Mouse (Mus musculus): ENCODE measurements around the gene Fbxw7.

Gene Fbxw7

GRCm38 (mm10) chr3:84814762-84815381 is at the start of gene Fbxw7:
TSS of gene Fbxw7 (plus strand) at chr3:84815268.
- DNase-seq (ENCODE audit: low spot score in 2 of 2), result no peak

- no peak for DNase-seq (ENCODE audit: low spot score in 2 of 2)
Observed at GRCm38 (mm10) chr3:84768940-84769339, 46.1 kb upstream of the Fbxw7 start.

GRCm38 (mm10) chr3:84769411-84769810 is 45.7 kb upstream of the Fbxw7 start:
- no peak for DNase-seq (ENCODE audit: low spot score in 2 of 2)

- DNase-seq (ENCODE audit: low spot score in 2 of 2), result no peak
Observed at GRCm38 (mm10) chr3:84770518-84770917, 44.5 kb upstream of the Fbxw7 start.

GRCm38 (mm10) chr3:84771980-84772379 is 43.1 kb upstream of the Fbxw7 start:
- DNase-seq (ENCODE audit: low spot score in 2 of 2), result no peak

GRCm38 (mm10) chr3:84774246-84775066 is 40.6 kb upstream of the Fbxw7 start:
- no peak for DNase-seq (ENCODE audit: low spot score in 2 of 2)

GRCm38 (mm10) chr3:84775067-84775423 is 40.0 kb upstream of the Fbxw7 start:
- DNase-seq (ENCODE audit: low spot score in 2 of 2), result no peak

- DNase-seq (ENCODE audit: low spot score in 2 of 2), result no peak
Observed at GRCm38 (mm10) chr3:84775577-84775976, 39.5 kb upstream of the Fbxw7 start.

GRCm38 (mm10) chr3:84776084-84776483 is 39.0 kb upstream of the Fbxw7 start:
- DNase-seq (ENCODE audit: low spot score in 2 of 2), result no peak

- no peak for DNase-seq (ENCODE audit: low spot score in 2 of 2)
Observed at GRCm38 (mm10) chr3:84787914-84788313, 27.2 kb upstream of the Fbxw7 start.

- no peak for DNase-seq (ENCODE audit: low spot score in 2 of 2)
Observed at GRCm38 (mm10) chr3:84804036-84804435, 11.0 kb upstream of the Fbxw7 start.

GRCm38 (mm10) chr3:84806206-84806605 is 8.9 kb upstream of the Fbxw7 start:
- DNase-seq (ENCODE audit: low spot score in 2 of 2), result no peak

- DNase-seq (ENCODE audit: low spot score in 2 of 2), result no peak
Observed at GRCm38 (mm10) chr3:84807826-84808225, 7.2 kb upstream of the Fbxw7 start.

GRCm38 (mm10) chr3:84808906-84809305 is 6.2 kb upstream of the Fbxw7 start:
- DNase-seq (ENCODE audit: low spot score in 2 of 2), result no peak

- DNase-seq (ENCODE audit: low spot score in 2 of 2), result no peak
Observed at GRCm38 (mm10) chr3:84810803-84811202, 4.3 kb upstream of the Fbxw7 start.

- no peak for DNase-seq (ENCODE audit: low spot score in 2 of 2)
Observed at GRCm38 (mm10) chr3:84813436-84814156, 1.5 kb upstream of the Fbxw7 start.

GRCm38 (mm10) chr3:84814157-84814761 is 809 bp upstream of the Fbxw7 start:
- peak; percentile 99 to 100 for DNase-seq (ENCODE audit: low spot score in 2 of 2)

- DNase-seq (ENCODE audit: low spot score in 2 of 2), result peak; percentile 19 to 29
Observed at GRCm38 (mm10) chr3:84815461-84815860, 393 bp downstream of the Fbxw7 start.

- DNase-seq (ENCODE audit: low spot score in 2 of 2), result no peak
Observed at GRCm38 (mm10) chr3:84816951-84817350, 1.9 kb downstream of the Fbxw7 start.

GRCm38 (mm10) chr3:84820654-84821201 is 5.7 kb downstream of the Fbxw7 start:
- DNase-seq (ENCODE audit: low spot score in 2 of 2), result no peak

GRCm38 (mm10) chr3:84825990-84826389 is 10.9 kb downstream of the Fbxw7 start:
- DNase-seq (ENCODE audit: low spot score in 2 of 2), result no peak

- no peak for DNase-seq (ENCODE audit: low spot score in 2 of 2)
Observed at GRCm38 (mm10) chr3:84826405-84826804, 11.3 kb downstream of the Fbxw7 start.

Data from frontal cortex, postnatal 36 days (tissue).